Mouse (Mus musculus) left cerebral cortex, adult 2 months (tissue): Measurements from ENCODE around the gene Evx2. TPM values are rescaled to one million over a fixed set of nuclear protein-coding genes. Genes with fewer than 3 reads are reported as not detected.
A peak's percentile ranks its signal among the peaks of the same experiment; 100 is the strongest.

Experiments
- DNase-seq, 2 experiments: peaks; one replicate each; pipeline ENCODE4 v3.0.0; 2021 to 2022; ENCODE audit warnings: low spot score in 2 of 2, mixed read lengths in 1 of 2; ENCODE audit errors: extremely low spot score in 1 of 2
- H3K27ac ChIP-seq: fragments of 200-600 bp; 2 replicates; pipeline ENCODE4 v1.8.1; 2022
- H3K4me3 ChIP-seq: fragments of 200-600 bp; 2 replicates; pipeline ENCODE4 v1.8.1; 2022
- CTCF ChIP-seq: fragments of 200-600 bp; IDR thresholded peaks from 2 replicates; pipeline ENCODE4 v1.8.1; 2022; ENCODE audit warnings: antibody characterized with exemption, mild to moderate bottlenecking, moderate library complexity
- intact Hi-C: fragments of 180-260 bp; cut with DNase I; formaldehyde crosslinking; loops from one replicate; pipeline ENCODE4 v1.15.1; 2025
- total RNA-seq, 2 experiments: library from RNA; stranded (reverse); gene quantifications; 2 replicates each; pipeline ENCODE4 v1.2.3; 2021

Evx2 gene
- total RNA-seq, 2 experiments from 2014 or later: not detected

DNA sequence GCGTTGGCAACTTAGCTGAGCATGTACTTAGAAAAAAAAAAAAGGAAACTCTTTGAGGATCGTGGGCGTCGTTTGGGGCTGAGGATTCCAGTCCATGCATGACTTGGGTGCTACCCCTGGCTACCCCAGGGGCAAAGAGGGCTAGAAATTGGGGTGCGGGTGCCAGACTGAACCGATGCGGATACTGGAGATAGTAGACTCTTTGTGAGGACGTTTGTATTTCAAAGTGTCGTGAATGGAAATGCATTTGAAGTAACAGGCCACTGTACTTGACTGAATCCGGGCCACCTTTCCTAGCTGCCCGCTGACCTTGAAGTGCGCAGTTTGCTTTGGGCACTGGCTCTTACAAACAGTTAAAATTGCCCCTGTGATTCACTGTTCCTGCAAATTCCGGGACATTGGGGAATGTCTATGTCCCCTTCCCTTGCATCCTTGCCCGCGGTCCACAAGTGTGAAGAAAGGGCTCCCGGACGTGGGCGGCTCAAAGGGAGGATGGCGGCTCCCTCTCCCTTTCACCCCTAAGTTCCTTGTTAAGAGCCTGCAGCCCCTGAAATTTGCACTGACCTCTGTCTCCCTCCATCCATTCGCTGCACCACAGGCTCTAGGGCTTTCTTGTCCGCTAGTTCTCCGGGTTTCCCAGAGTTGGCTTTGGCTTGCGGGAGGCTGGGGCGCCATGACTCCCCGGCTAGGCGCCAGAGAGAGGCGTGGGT is 27.8 kb upstream of the Evx2 start:
- H3K4me3 ChIP-seq: no peak overlapping the region
- intact Hi-C loops: no loop called here
- no peak for DNase-seq
- TF ChIP-seq CTCF: no peak
- H3K27ac ChIP-seq: no peak overlapping the region

DNA sequence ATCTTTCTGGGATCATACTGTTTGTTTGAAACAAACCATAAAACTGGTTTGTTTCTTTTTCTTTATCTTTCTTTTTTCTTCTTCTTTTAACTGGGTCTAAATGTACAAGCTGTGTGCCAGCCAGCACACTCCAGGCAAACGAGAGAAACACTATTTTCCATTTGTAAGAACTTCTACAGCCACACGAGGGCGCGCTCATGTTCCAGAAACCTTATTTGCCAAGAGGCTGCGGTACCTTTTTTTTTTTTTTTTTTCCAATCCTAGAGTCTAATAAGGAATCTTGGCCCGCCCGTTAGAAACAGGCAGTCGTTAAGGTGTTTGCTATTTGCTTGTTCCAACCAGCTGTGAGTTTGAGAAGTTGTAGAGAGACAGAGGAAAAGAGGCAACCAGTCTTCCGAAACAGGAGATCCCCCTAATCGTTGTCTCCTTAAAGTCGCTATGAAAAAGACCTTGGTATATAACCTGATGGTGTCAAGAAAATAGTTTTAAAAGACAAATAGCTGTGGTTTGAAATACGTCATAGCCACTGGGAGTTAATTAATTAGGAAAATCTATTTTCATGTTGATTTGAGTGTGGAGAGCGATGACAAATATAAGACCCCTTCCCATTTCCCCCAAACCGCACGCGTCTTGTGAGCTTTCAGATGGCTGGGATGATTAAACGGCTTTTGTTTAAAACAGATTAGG is 27.1 kb upstream of the Evx2 start:
- intact Hi-C loops: no loop called here

DNA sequence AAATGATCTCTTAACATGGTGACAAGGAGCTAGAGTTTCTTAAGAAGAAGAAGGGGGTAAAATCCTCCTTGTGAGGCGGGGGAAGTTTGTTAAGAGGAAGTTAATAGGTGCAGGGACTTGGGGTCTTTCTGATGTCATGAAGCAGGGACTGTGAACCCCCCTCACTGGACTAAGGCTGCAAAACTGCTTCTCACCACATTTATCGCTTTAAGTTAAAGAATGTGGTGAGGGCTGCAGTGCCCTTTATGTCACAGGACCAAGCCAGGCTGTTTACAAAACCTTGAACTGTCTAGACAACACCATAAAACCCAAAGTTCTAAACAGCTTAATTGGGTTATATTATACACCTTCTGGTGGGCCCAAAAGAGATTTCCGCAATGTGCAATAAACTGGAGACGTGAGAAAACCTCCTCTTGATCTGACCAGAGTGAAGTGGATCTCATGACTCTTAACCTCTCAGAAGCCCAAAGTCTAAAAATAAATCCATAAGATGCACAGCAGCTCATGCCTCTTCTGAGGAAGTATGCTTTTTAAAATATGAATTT is 25.8 kb upstream of the Evx2 start:
- intact Hi-C loops: no loop called here
- DNase-seq: no peak
- no peak overlapping the region for H3K27ac ChIP-seq
- no peak overlapping the region for H3K4me3 ChIP-seq
- TF ChIP-seq CTCF: no peak

More for the DNA sequence above, 27.1 kb upstream of the Evx2 start:
- DNase-seq: no peak
- Histone ChIP-seq H3K27ac (no peak overlapping the region), H3K4me3 (no peak overlapping the region)
- TF ChIP-seq CTCF: peak; percentile 62

DNA sequence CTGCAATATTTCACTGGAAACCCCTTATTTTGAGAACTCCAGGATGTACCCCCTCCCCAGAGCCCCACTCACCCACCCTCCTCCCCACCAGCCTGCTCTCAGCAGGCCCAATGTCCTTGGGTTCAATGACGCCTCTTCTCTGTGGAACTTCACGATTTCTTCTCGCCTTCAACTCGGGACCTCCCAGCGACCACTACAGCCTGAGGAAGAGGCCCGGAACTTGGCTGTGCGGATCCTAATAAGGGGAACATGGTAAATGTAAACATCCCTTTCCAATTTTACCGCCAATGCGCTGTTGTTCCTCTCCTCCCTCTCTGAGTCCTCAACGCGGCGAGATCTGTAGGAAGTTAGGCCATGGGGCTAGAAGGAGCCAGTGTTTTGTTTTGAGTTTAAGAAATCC is 24.7 kb upstream of the Evx2 start:
- no peak for TF ChIP-seq CTCF
- no peak overlapping the region for H3K27ac ChIP-seq
- intact Hi-C loops: no loop called here
- H3K4me3 ChIP-seq: no peak overlapping the region
- DNase-seq: no peak

- intact Hi-C loops: no loop called here
- Histone ChIP-seq H3K4me3 (no peak overlapping the region), H3K27ac (no peak overlapping the region)
- TF ChIP-seq CTCF: no peak
- no peak for DNase-seq
These were observed 24.2 kb upstream of the Evx2 start for GRCm38 (mm10) chr2:74683471-74683951.

GRCm38 (mm10) chr2:74682796-74683195 is 23.4 kb upstream of the Evx2 start:
- TF ChIP-seq CTCF: no peak
- intact Hi-C loops: no loop called here
- H3K4me3 ChIP-seq: no peak overlapping the region

GRCm38 (mm10) chr2:74681594-74682531 is 22.5 kb upstream of the Evx2 start:
- intact Hi-C loops: no loop called here
- peak in 1 of 2 experiments; percentile 7 for DNase-seq
- Histone ChIP-seq H3K4me3 (no peak overlapping the region), H3K27ac (no peak overlapping the region)
- no peak for TF ChIP-seq CTCF

More at GRCm38 (mm10) chr2:74682796-74683195, 23.4 kb upstream of the Evx2 start:
- no peak overlapping the region for H3K27ac ChIP-seq
- DNase-seq: no peak

- intact Hi-C loops: no loop called here
- no peak for TF ChIP-seq CTCF
- DNase-seq: no peak
- Histone ChIP-seq H3K27ac (no peak overlapping the region), H3K4me3 (no peak overlapping the region)
These were observed 21.4 kb upstream of the Evx2 start for GRCm38 (mm10) chr2:74680561-74681398.

DNA sequence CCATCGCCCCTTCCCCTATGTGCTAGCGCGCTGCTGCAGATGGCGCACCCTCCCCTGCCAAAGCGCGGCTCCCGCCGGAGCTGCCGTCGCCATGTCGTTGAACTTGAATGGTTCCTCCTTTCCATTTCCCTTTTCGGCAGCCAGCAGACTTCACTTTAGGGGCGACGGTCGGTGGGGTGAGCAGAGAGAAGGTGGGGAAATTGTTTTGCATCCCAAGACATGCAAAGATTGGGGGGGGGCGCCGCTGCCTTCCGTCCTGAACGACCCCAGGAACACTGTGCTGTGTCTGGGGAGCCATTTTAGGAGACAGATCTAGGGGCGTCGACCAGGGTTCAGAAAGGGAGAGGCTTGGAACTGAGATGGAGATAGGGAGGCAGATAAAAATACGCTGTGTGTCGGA is 20.6 kb upstream of the Evx2 start:
- TF ChIP-seq CTCF: no peak
- no peak overlapping the region for H3K4me3 ChIP-seq
- intact Hi-C loops: no loop called here
- no peak for DNase-seq
- H3K27ac ChIP-seq: no peak overlapping the region

GRCm38 (mm10) chr2:74679596-74679971 is 20.2 kb upstream of the Evx2 start:
- Histone ChIP-seq H3K4me3 (no peak overlapping the region), H3K27ac (no peak overlapping the region)
- TF ChIP-seq CTCF: no peak
- intact Hi-C loops: no loop called here
- peak in 1 of 2 experiments; percentile 6 for DNase-seq
